Mouse (Mus musculus): ENCODE measurements around the gene Faah.

GRCm38 (mm10) chr4:115962671-115963412, 54.9 kb downstream of the Faah start:
- no peak for TF ChIP-seq CTCF (IDR thresholded peaks at IDR 0.05; ENCODE audit: extremely low read depth, insufficient read depth, low read length)
- no peak for TF ChIP-seq POLR2A (IDR thresholded peaks at IDR 0.05; ENCODE audit: extremely low read depth, insufficient read depth, low read length)

All from cortical plate, adult 2 months (tissue).